Mouse (Mus musculus) limb, embryonic 11.5 days (tissue): ENCODE results near the gene Chgb. TPM values are rescaled to one million over a fixed set of nuclear protein-coding genes. Genes with fewer than 3 reads are reported as not detected.

Experiments
- ATAC-seq: fragments of 200-750 bp; cut with Nextera tagmentation; 2 replicates; pipeline ENCODE4 v1.8.0; 2017; ENCODE audit warnings: low read depth; ENCODE audit not compliant: insufficient number of reproducible peaks, low FRiP score, low TSS enrichment
- DNase-seq: peaks from one replicate; pipeline ENCODE4 v3.0.0-alpha.2; 2015; ENCODE audit warnings: low spot score
- H3K27ac ChIP-seq: fragments of 300-500 bp; sonication (generic); replicated peaks from 2 replicates; pipeline ENCODE4 v1.5.1; 2014; ENCODE audit warnings: low read depth, mild to moderate bottlenecking, low read length
- H3K27me3 ChIP-seq: fragments of 300-500 bp; sonication (generic); 2 replicates; pipeline ENCODE4 v1.6.1; 2014; ENCODE audit warnings: mild to moderate bottlenecking, low read length, mixed read lengths; ENCODE audit not compliant: control insufficient read depth, insufficient read depth
- H3K36me3 ChIP-seq: fragments of 300-500 bp; sonication (generic); 2 replicates; pipeline ENCODE4 v1.6.1; 2014; ENCODE audit warnings: mild to moderate bottlenecking, low read length, moderate library complexity, mixed read lengths; ENCODE audit not compliant: control insufficient read depth, insufficient read depth
- H3K4me1 ChIP-seq: fragments of 300-500 bp; sonication (generic); 2 replicates; pipeline ENCODE4 v1.6.1; 2014; ENCODE audit warnings: low read length, mixed read lengths; ENCODE audit not compliant: control insufficient read depth, insufficient read depth
- H3K4me2 ChIP-seq: fragments of 300-500 bp; sonication (generic); 2 replicates; pipeline ENCODE4 v1.6.1; 2014; ENCODE audit warnings: low read depth, mild to moderate bottlenecking, moderate library complexity; ENCODE audit not compliant: severe bottlenecking
- H3K4me3 ChIP-seq: fragments of 300-500 bp; sonication (generic); 2 replicates; pipeline ENCODE4 v1.5.1; 2014; ENCODE audit warnings: low read depth, low read length
- H3K9ac ChIP-seq: fragments of 300-500 bp; sonication (generic); 2 replicates; pipeline ENCODE4 v1.6.1; 2014; ENCODE audit warnings: mild to moderate bottlenecking, low read length
- H3K9me3 ChIP-seq: fragments of 300-500 bp; sonication (generic); 2 replicates; pipeline ENCODE4 v1.6.1; 2016; ENCODE audit warnings: low read length; ENCODE audit not compliant: control insufficient read depth
- WGBS: fragments of 180-500 bp; shearing (Covaris S2); extraction: QIAGEN DNeasy Blood & Tissue Kit; methylation state at CpG from one replicate; pipeline ENCODE4 v1.1.7; 2014; 5-methylcytosine and 5-hydroxymethylcytosine counted together
- polyA plus RNA-seq: library from polyadenylated mRNA; unstranded; fragments of >200 nt; fragmentation: Nextera tagmentation; extraction: Ambion mirVana; gene quantifications from 2 replicates; pipeline ENCODE4 v1.2.1, GENCODE M21; 2014

The Chgb gene
- polyA plus RNA-seq: 0.11 and 0.16 TPM in 2 replicates

GRCm38 (mm10) chr2:132780978-132781377 is at the start of gene Chgb:
Gene Chgb (plus strand): TSS chr2:132781278.
- ATAC-seq (no peak), DNase-seq (no peak)
- Histone ChIP-seq H3K4me2 (peak within 1 kb of the TSS; percentile 65), H3K4me1 (no peaks in the 10 kb centered on the region), H3K27ac (no peak within 1 kb of the TSS), H3K4me3 (peak within 1 kb of the TSS; percentile 36), H3K36me3 (no peaks in the 10 kb centered on the region), H3K9ac (no peak within 1 kb of the TSS), H3K9me3 (no peaks in the 10 kb centered on the region), H3K27me3 (peaks cover 4% of the 10 kb centered on the region; the same call in 1 of the 2 replicates)
- WGBS: 7% methylated on average over 4 of the region's 4 CpGs

GRCm38 (mm10) chr2:132732940-132733339 is 48.1 kb upstream of the Chgb start:
- Histone ChIP-seq H3K4me2 (no peak overlapping the region), H3K27ac (no peak overlapping the region), H3K27me3 (no peaks in the 10 kb centered on the region), H3K9ac (no peak overlapping the region), H3K4me1 (no peaks in the 10 kb centered on the region), H3K4me3 (no peak overlapping the region), H3K9me3 (no peaks in the 10 kb centered on the region), H3K36me3 (no peaks in the 10 kb centered on the region)
- 89% methylated on average over 5 of the region's 5 CpGs for WGBS
- DNase-seq (no peak), ATAC-seq (no peak)

- H3K27me3 ChIP-seq: no peaks in the 10 kb centered on the region
- DNase-seq (no peak), ATAC-seq (no peak)
- H3K4me3 ChIP-seq: no peak overlapping the region
- 92% methylated on average over 10 of the region's 10 CpGs for WGBS
- no peaks in the 10 kb centered on the region for H3K4me1 ChIP-seq
- H3K36me3 ChIP-seq: no peaks in the 10 kb centered on the region
- no peak overlapping the region for H3K4me2 ChIP-seq
- no peaks in the 10 kb centered on the region for H3K9me3 ChIP-seq
- H3K9ac ChIP-seq: no peak overlapping the region
- no peak overlapping the region for H3K27ac ChIP-seq
These were observed 47.2 kb upstream of the Chgb start for GRCm38 (mm10) chr2:132733603-132734573.

- no peak overlapping the region for H3K4me3 ChIP-seq
- H3K4me2 ChIP-seq: no peak overlapping the region
- no peaks in the 10 kb centered on the region for H3K27me3 ChIP-seq
- ATAC-seq (no peak), DNase-seq (no peak)
- no peak overlapping the region for H3K27ac ChIP-seq
- 73% methylated on average over 2 of the region's 2 CpGs for WGBS
- no peaks in the 10 kb centered on the region for H3K36me3 ChIP-seq
- no peaks in the 10 kb centered on the region for H3K9me3 ChIP-seq
- H3K9ac ChIP-seq: no peak overlapping the region
- H3K4me1 ChIP-seq: no peaks in the 10 kb centered on the region
These were observed 42.2 kb upstream of the Chgb start for GRCm38 (mm10) chr2:132738816-132739432.

- H3K36me3 ChIP-seq: no peaks in the 10 kb centered on the region
- no peak overlapping the region for H3K9ac ChIP-seq
- H3K4me3 ChIP-seq: no peak overlapping the region
- ATAC-seq (no peak), DNase-seq (no peak)
- WGBS: 72% methylated on average over 8 of the region's 8 CpGs
- H3K27ac ChIP-seq: no peak overlapping the region
- H3K9me3 ChIP-seq: no peaks in the 10 kb centered on the region
- H3K4me1 ChIP-seq: no peaks in the 10 kb centered on the region
- H3K27me3 ChIP-seq: no peaks in the 10 kb centered on the region
- H3K4me2 ChIP-seq: no peak overlapping the region
These were observed 39.2 kb upstream of the Chgb start for GRCm38 (mm10) chr2:132741862-132742347.

GRCm38 (mm10) chr2:132744866-132745265 is 36.2 kb upstream of the Chgb start:
- H3K4me3 ChIP-seq: no peak overlapping the region
- WGBS: 93% methylated on average over 5 of the region's 5 CpGs
- no peak for ATAC-seq
- no peak overlapping the region for H3K9ac ChIP-seq
- H3K36me3 ChIP-seq: no peaks in the 10 kb centered on the region
- no peak overlapping the region for H3K27ac ChIP-seq
- no peak for DNase-seq
- no peaks in the 10 kb centered on the region for H3K27me3 ChIP-seq
- no peak overlapping the region for H3K4me2 ChIP-seq
- H3K9me3 ChIP-seq: no peaks in the 10 kb centered on the region
- no peaks in the 10 kb centered on the region for H3K4me1 ChIP-seq

- H3K27me3 ChIP-seq: no peaks in the 10 kb centered on the region
- H3K9me3 ChIP-seq: no peaks in the 10 kb centered on the region
- H3K4me2 ChIP-seq: no peak overlapping the region
- H3K9ac ChIP-seq: no peak overlapping the region
- ATAC-seq (no peak), DNase-seq (no peak)
- WGBS: 87% methylated on average over 3 of the region's 3 CpGs
- no peak overlapping the region for H3K4me3 ChIP-seq
- no peaks in the 10 kb centered on the region for H3K4me1 ChIP-seq
- H3K27ac ChIP-seq: no peak overlapping the region
- no peaks in the 10 kb centered on the region for H3K36me3 ChIP-seq
These were observed 35.0 kb upstream of the Chgb start for GRCm38 (mm10) chr2:132746108-132746507.

GRCm38 (mm10) chr2:132750726-132751125 is 30.4 kb upstream of the Chgb start:
- Histone ChIP-seq H3K4me3 (no peak overlapping the region), H3K27ac (no peak overlapping the region)

More at GRCm38 (mm10) chr2:132750726-132751125, 30.4 kb upstream of the Chgb start:
- H3K9ac ChIP-seq: no peak overlapping the region
- no peaks in the 10 kb centered on the region for H3K9me3 ChIP-seq
- no peaks in the 10 kb centered on the region for H3K27me3 ChIP-seq
- DNase-seq (no peak), ATAC-seq (no peak)
- H3K4me1 ChIP-seq: no peaks in the 10 kb centered on the region
- no peaks in the 10 kb centered on the region for H3K36me3 ChIP-seq
- H3K4me2 ChIP-seq: no peak overlapping the region
